ENCODE assay signal across 12 mouse cellular contexts in the genomic region with DNA sequence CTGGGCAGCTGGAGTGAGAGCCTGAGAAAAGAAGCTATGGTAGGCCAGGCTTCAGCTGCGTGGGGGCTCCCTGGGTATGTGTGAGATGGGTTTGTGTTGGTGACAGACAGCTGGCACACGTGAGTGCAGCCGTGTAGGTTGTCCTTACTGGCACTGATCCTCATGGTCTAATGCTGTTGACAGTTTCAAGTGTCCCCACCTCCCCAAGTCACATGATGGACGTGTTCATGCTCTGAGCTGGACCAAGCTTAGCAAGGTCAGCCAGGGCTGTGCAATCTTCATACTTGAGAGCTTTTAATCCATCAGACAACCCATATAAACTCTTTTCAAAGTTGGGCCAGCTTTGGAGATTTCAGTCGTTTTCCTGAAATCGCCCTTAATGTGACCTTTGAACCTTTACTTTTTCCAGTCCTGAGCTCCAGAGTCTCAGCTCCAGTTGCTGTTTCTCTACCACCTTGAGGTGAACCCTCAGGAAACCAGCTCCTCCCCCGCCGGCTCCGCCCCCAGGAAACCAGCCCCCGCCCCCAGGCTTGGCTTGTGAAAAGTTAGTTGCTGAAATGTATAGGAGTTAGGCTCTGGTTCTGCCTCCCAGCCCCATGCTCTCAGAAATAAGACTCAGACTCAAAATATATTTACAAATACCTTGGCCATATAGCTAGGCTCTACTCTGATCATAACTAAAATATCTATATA. TPM values are rescaled to one million over a fixed set of nuclear protein-coding genes. Genes with fewer than 3 reads are reported as not detected.
DNase-seq lines count a peak whose midpoint lies in the region; ATAC-seq lines count a peak whose summit lies in the region.
"Had no signal": no experiment of that assay in that cellular context is flagged by ENCODE, and none has a peak within 500 bp of the region (broad histone marks: within the 10 kb centered on the region; RNA-seq: fewer than 3 reads in every experiment).

No protein-coding gene starts in this region.

- no peaks in the 10 kb centered on the region for H3K36me3 ChIP-seq in heart, embryonic 12.5 days
- H3K36me3 ChIP-seq in midbrain, embryonic 16.5 days (ENCODE audit: control insufficient read depth, insufficient read depth, low read length) = no peaks in the 10 kb centered on the region
- H3K36me3 ChIP-seq: embryonic facial prominence, embryonic 13.5 days; neural tube, embryonic 12.5 days had no signal

- no peak overlapping the region for H3K4me2 ChIP-seq in heart, embryonic 12.5 days
- H3K4me2 ChIP-seq in midbrain, embryonic 16.5 days (ENCODE audit: low read length) = no peak overlapping the region
- H3K4me2 ChIP-seq: embryonic facial prominence, embryonic 13.5 days; neural tube, embryonic 12.5 days had no signal

- no peaks in the 10 kb centered on the region for H3K9me3 ChIP-seq in heart, embryonic 12.5 days (replicated peaks)
- no peaks in the 10 kb centered on the region for H3K9me3 ChIP-seq in midbrain, embryonic 16.5 days (replicated peaks; ENCODE audit: control insufficient read depth, low read length, poor library complexity, severe bottlenecking)
- H3K9me3 ChIP-seq: embryonic facial prominence, embryonic 13.5 days; neural tube, embryonic 12.5 days had no signal

- DNase-seq in heart, postnatal 14 days = no peak
- DNase-seq in T-cell, adult 2 months (ENCODE audit: low spot score) = peak; percentile 50
- DNase-seq in kidney, postnatal 10 days = peak; percentile 73
- peak; percentile 61 for DNase-seq in thymus, postnatal 0 days (ENCODE audit: low spot score)
- DNase-seq in lung, postnatal 10 days = no peak
- DNase-seq in lung, postnatal 14 days = no peak

- peaks cover 37% of the 10 kb centered on the region for H3K27me3 ChIP-seq in heart, embryonic 12.5 days (replicated peaks)
- H3K27me3 ChIP-seq in midbrain, embryonic 16.5 days (ENCODE audit: control insufficient read depth, insufficient read depth, low read depth, low read length) = peaks cover 3% of the 10 kb centered on the region
- H3K27me3 ChIP-seq: embryonic facial prominence, embryonic 13.5 days had no signal

- WGBS in heart, embryonic 12.5 days = 23% methylated on average over 10 of the region's 10 CpGs
- 34% methylated on average over 10 of the region's 10 CpGs for WGBS in midbrain, embryonic 16.5 days

- no peak overlapping the region for H3K27ac ChIP-seq in heart, embryonic 12.5 days (ENCODE audit: poor library complexity, severe bottlenecking)
- no peak overlapping the region for H3K27ac ChIP-seq in midbrain, embryonic 16.5 days (ENCODE audit: low read length)
- H3K27ac ChIP-seq: embryonic facial prominence, embryonic 13.5 days; layer of hippocampus, adult 2 months; neural tube, embryonic 12.5 days had no signal

- peak; percentile 50; the same call in 1 of the 2 replicates for ATAC-seq in heart, embryonic 12.5 days (ENCODE audit: insufficient number of reproducible peaks, low FRiP score)
- no peak for ATAC-seq in midbrain, embryonic 16.5 days

- no peak overlapping the region for H3K4me3 ChIP-seq in heart, embryonic 12.5 days
- H3K4me3 ChIP-seq in midbrain, embryonic 16.5 days (ENCODE audit: low read depth, low read length) = no peak overlapping the region
- H3K4me3 ChIP-seq: embryonic facial prominence, embryonic 13.5 days; layer of hippocampus, adult 2 months; neural tube, embryonic 12.5 days had no signal

- peaks cover 13% of the 10 kb centered on the region for H3K4me1 ChIP-seq in heart, embryonic 12.5 days (replicated peaks)
- no peaks in the 10 kb centered on the region for H3K4me1 ChIP-seq in midbrain, embryonic 16.5 days (ENCODE audit: control insufficient read depth, insufficient read depth, low read length)
- H3K4me1 ChIP-seq: neural tube, embryonic 12.5 days had no signal

- H3K9ac ChIP-seq in heart, embryonic 12.5 days = no peak overlapping the region
- H3K9ac ChIP-seq in midbrain, embryonic 16.5 days (ENCODE audit: low read depth, low read length) = no peak overlapping the region
- H3K9ac ChIP-seq: embryonic facial prominence, embryonic 13.5 days; neural tube, embryonic 12.5 days had no signal

- intact Hi-C loops in heart, postnatal 14 days (cut with DNase I) = loop anchor here (2.0 kb wide), 2 partner anchors 35 to 67 kb away; a partner anchor contains a TSS

RNA-seq across cellular contexts. Expression of a gene that starts 11.0 kb away (rescaled TPM):
- polyA plus RNA-seq in heart, embryonic 12.5 days (2016; fragmentation: Nextera tagmentation; extraction: Ambion mirVana) = 7.8 and 8.9 TPM in 2 replicates
- 10 to 100 TPM; 21.7 to 21.9 TPM for total RNA-seq in heart, postnatal 14 days (2021)
- polyA plus RNA-seq in thymus, postnatal 0 days (2015; fragmentation: Nextera tagmentation; extraction: Ambion mirVana) = 32.2 and 34.2 TPM in 2 replicates
- 9.7 and 9.9 TPM in 2 replicates for polyA plus RNA-seq in midbrain, embryonic 16.5 days (2015; fragmentation: Nextera tagmentation; extraction: Ambion mirVana)

RNA-seq across cellular contexts. Expression of a gene that starts 12.4 kb away (rescaled TPM):
- not detected in 2 replicates for polyA plus RNA-seq in heart, embryonic 12.5 days (2016; fragmentation: Nextera tagmentation; extraction: Ambion mirVana)
- under 1 TPM; 0.12 to 0.31 TPM for total RNA-seq in heart, postnatal 14 days (2021)
- polyA plus RNA-seq in thymus, postnatal 0 days (2015; fragmentation: Nextera tagmentation; extraction: Ambion mirVana) = 0.07 TPM in 1 of 2 replicates, not detected in the other
- not detected in 2 replicates for polyA plus RNA-seq in midbrain, embryonic 16.5 days (2015; fragmentation: Nextera tagmentation; extraction: Ambion mirVana)
- total RNA-seq: gastrocnemius, adult 18-20 months; layer of hippocampus, adult 2 months had no signal
- polyA plus RNA-seq: neural tube, embryonic 12.5 days had no signal

RNA-seq across cellular contexts. Expression of a gene that starts 16.4 kb away (rescaled TPM):
- 2.0 and 2.3 TPM in 2 replicates for polyA plus RNA-seq in heart, embryonic 12.5 days (2016; fragmentation: Nextera tagmentation; extraction: Ambion mirVana)
- 1 to 10 TPM; 2.6 to 3.2 TPM for total RNA-seq in heart, postnatal 14 days (2021)
- 4.6 and 5.3 TPM in 2 replicates for polyA plus RNA-seq in thymus, postnatal 0 days (2015; fragmentation: Nextera tagmentation; extraction: Ambion mirVana)
- 1.8 and 2.0 TPM in 2 replicates for polyA plus RNA-seq in midbrain, embryonic 16.5 days (2015; fragmentation: Nextera tagmentation; extraction: Ambion mirVana)

RNA-seq across cellular contexts. Expression of a gene that starts 26.1 kb away (rescaled TPM):
- polyA plus RNA-seq in heart, embryonic 12.5 days (2016; fragmentation: Nextera tagmentation; extraction: Ambion mirVana) = 0.40 and 0.86 TPM in 2 replicates
- under 1 TPM; 0.57 to 0.59 TPM for total RNA-seq in heart, postnatal 14 days (2021)
- 1.5 and 1.6 TPM in 2 replicates for polyA plus RNA-seq in thymus, postnatal 0 days (2015; fragmentation: Nextera tagmentation; extraction: Ambion mirVana)
- 0.60 and 0.82 TPM in 2 replicates for polyA plus RNA-seq in midbrain, embryonic 16.5 days (2015; fragmentation: Nextera tagmentation; extraction: Ambion mirVana)

RNA-seq across cellular contexts. Expression of a gene that starts 33.4 kb away (rescaled TPM):
- polyA plus RNA-seq in heart, embryonic 12.5 days (2016; fragmentation: Nextera tagmentation; extraction: Ambion mirVana) = 298 and 324 TPM in 2 replicates
- 100 to 1,000 TPM; 438 to 441 TPM for total RNA-seq in heart, postnatal 14 days (2021)
- 333 and 338 TPM in 2 replicates for polyA plus RNA-seq in thymus, postnatal 0 days (2015; fragmentation: Nextera tagmentation; extraction: Ambion mirVana)
- 229 and 245 TPM in 2 replicates for polyA plus RNA-seq in midbrain, embryonic 16.5 days (2015; fragmentation: Nextera tagmentation; extraction: Ambion mirVana)

Comparison
In these comparisons a context has a peak if more than half of its experiments do, and no peak if none do; other contexts are left out.
1. DNase-seq: peak in T-cell, adult 2 months (single experiment), kidney, postnatal 10 days (single experiment) and thymus, postnatal 0 days (single experiment); none in heart, postnatal 14 days (0 of 2), lung, postnatal 10 days (single experiment) and lung, postnatal 14 days (single experiment).